Mouse (Mus musculus): ENCODE data around the gene Nkx6-2.
A peak's percentile ranks its signal among the peaks of the same experiment; 100 is the strongest.

Gene Nkx6-2

GRCm38 (mm10) chr7:139582595-139582994 lies at the start of gene Nkx6-2:
Gene Nkx6-2 (minus strand): TSS chr7:139582797.
- no peak for DNase-seq (ENCODE audit: extremely low read depth, low read depth)

DNA sequence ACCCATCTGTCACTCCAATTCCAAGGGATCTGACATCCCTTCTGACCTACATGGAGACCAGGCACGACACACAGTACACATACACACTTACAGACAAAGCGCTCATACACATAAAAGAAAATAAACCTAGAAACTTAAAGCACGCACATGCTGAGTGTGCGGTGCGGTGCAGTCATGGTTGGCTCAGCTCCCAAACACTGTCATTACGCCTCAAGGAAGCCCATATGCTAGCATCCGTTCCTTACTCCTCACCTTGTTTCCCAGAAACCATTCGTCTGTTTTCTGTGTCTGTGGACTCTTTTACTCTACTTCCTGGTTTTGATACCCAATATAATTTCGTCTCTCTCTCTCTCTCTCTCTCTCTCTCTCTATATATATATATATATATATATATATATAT lies 42.6 kb upstream of the Nkx6-2 start:
- no peak for DNase-seq (ENCODE audit: extremely low read depth, low read depth)

- DNase-seq (ENCODE audit: extremely low read depth, low read depth) = no peak
Observed at GRCm38 (mm10) chr7:139622568-139622967, 40.0 kb upstream of the Nkx6-2 start.

- peak; percentile 1 for DNase-seq (ENCODE audit: extremely low read depth, low read depth)
Observed at GRCm38 (mm10) chr7:139615767-139616766, 33.5 kb upstream of the Nkx6-2 start.

- DNase-seq (ENCODE audit: extremely low read depth, low read depth) = peak; percentile 46
Observed at GRCm38 (mm10) chr7:139610328-139610727, 27.7 kb upstream of the Nkx6-2 start.

DNA sequence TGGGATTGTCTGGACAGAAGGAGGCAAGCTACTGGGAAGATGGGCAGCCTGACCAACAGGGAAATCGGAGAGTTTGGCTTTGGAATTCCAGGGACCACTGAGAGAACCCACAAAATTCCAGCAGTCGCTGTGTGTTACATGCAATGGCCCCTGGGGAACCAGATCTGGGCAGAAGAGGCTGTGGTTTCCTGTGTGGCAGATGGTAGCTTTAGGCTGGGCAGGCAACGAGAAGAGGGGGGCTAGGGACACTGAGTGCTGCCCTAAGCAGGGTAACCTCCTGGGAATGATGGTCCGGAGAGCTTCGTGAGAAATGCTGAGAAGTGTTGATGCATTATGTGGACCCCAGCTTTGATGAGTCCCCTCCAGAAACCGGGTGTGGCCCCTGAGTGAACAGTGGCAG lies 13.3 kb upstream of the Nkx6-2 start:
- DNase-seq (ENCODE audit: extremely low read depth, low read depth) = no peak

DNA sequence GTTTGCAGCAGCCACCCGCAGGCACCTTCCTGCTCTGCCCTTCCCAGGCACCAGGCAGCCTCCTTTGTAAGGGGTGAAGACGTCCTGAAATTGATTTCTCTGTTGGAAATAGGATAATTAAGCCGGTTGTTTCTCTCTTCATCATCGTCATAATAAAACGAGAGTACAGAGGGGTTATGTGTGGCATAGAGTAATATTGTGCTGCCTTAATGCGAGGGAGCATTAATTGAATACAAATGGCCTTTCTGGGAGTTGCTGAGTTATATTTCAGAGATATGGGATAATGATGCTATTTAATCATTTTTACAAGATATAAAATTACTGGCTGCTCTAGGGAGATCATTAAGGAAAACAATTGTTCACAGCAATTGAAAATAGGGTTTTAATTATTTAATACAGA lies 12.7 kb upstream of the Nkx6-2 start:
- no peak for DNase-seq (ENCODE audit: extremely low read depth, low read depth)

- DNase-seq (ENCODE audit: extremely low read depth, low read depth) = no peak
Observed at GRCm38 (mm10) chr7:139591311-139591710, 8.7 kb upstream of the Nkx6-2 start.

GRCm38 (mm10) chr7:139590302-139590701 lies 7.7 kb upstream of the Nkx6-2 start:
- DNase-seq (ENCODE audit: extremely low read depth, low read depth) = no peak

- no peak for DNase-seq (ENCODE audit: extremely low read depth, low read depth)
Observed at GRCm38 (mm10) chr7:139587919-139588318, 5.3 kb upstream of the Nkx6-2 start.

DNA sequence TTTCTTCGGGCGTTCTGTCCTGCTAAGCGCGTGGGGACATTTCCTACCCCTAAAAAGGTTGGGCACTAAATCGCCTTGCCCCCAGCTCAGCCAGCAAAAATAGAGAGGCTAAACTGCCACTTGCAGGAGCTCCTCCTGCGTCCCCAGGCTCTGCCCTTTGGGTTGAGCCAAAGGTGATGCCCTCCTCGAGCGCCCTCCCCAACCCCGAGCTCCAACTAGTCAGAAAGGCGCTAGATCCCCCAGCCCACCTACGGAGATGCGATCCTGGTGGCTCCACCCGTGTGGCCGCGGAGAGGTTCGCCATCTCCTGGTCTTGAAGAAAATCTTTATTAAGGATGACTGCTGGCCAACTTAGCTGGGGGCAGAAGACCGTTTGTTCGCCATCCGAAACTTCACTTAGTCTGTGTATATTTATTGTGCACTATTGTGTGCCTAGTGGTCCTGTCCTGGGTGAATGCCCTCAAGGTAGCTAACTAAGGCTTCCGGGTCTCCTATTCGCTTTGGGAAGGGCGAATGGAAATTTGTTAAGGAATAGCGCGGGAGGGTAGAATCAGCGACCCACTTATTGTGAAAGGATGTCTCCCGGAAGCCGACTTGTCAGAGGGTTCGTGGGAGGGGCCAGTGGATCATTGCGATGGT lies 2.7 kb upstream of the Nkx6-2 start:
- DNase-seq (ENCODE audit: extremely low read depth, low read depth) = no peak

DNA sequence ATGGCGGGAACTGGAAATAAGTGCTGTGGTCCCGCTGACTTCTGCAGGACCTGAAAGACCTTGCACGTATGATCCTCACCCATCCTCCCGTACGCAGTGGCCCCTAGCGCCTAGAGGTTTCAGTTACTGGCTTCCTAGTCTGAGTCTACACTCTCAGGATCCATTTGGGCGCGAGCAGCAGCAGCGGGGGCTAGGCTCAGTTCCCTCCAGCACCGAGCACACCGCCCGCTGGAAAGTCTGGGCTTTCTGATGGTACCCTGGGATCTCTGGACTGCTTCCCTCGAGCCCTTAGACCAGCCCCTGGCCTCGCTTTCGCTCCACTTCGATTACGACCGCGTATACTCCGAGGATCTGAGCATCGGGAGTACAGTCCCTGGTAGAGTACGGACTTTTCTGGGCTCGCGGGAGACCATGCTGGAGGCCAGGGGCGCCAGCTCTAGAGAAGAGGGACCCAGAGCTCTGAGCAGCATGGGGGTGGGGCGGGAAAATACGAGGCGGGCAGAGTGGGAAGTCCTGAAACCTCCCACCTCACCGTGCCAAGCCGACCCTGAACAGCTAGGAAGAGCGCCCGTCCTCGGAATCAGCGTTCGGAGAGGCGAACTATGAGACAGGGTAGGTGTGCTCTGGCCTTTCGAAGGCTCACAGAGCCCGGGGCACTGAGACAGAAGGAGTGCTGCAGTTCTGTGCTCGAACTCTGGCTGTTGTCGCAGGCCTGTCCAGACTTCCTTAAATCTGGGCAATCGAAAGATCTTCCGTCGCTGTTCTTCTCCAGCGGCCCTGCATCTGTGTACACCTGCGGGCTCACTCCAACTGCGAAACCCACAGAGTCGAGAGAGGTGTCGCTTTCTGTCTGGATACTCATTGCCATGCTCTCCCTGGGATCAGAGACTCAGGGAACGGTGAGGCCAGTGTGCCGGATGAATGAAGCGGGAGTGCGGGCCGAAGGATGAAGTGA lies 1.9 kb upstream of the Nkx6-2 start:
- DNase-seq (ENCODE audit: extremely low read depth, low read depth) = no peak

- DNase-seq (ENCODE audit: extremely low read depth, low read depth) = no peak
Observed at GRCm38 (mm10) chr7:139583094-139583737, 619 bp upstream of the Nkx6-2 start.

DNA sequence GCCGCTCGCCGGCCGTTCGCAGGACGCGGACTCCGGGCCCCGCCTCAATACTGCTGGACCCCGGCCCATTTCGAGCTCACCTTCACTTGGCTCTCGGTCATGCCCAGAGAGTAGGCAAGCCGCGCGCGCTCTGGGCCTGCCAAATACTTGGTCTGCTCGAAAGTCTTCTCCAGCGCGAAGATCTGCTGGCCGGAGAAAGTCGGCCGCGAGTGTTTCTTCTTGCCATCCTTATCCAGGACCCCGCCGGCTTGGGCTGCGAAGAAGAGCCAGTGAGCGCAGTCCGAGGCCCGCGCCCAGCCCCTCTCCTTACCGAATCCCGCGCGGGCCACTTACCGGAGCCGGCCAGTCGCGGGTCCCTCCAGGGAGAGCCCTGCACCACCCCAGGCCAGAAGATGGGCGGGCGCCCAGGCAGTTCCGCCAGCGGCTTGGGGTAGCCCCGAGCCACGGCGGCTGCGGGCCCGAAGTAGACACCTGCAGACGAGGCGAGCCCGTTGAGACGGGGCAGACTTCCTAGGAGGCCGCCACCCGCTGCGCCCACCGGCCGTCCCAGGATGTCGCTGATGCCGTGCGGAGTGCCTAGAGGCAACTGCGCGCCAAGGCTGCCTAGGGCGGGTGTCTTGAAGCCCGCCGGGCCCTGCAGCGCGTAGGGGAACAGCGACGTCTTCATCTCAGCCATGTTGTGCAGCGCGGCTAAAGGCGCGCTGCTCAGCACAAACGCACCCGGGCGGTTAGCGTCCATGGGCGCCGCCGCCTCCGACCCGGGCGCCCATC lies 611 bp downstream of the Nkx6-2 start:
- no peak for DNase-seq (ENCODE audit: extremely low read depth, low read depth)

- no peak for DNase-seq (ENCODE audit: extremely low read depth, low read depth)
Observed at GRCm38 (mm10) chr7:139580851-139581775, 1.5 kb downstream of the Nkx6-2 start.

DNA sequence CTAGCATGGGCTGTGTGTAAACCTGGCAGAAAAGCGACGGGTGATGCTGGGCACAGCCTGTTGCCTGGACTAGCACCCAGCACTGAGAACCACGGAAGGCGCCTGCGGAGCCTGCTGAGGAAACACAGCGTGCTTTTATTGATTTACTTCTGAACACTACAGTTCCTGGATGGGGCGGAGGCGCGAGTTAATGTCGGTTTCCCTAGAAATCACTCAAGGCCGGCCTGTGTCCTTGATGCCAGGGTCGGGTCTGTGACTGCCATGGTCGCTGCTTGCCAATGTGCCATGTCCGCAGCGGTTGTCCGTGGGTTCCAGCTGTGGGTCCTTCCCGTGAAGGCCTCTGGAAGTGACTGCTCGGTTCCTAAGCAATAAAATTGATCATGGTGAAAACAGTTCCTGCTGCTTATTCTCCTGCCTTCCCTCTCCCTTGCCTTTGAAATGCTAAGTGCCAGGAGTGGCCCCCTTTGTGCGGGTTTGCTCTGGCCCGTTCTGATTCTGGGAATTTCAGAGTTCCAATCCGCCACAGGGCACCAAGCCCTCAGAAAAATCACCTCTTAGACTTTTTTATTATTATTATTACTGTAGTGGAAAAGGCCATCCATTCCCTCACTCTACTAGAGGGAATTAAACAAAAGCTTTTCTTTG lies 3.2 kb downstream of the Nkx6-2 start:
- DNase-seq (ENCODE audit: extremely low read depth, low read depth) = no peak

GRCm38 (mm10) chr7:139576064-139576686 lies 6.4 kb downstream of the Nkx6-2 start:
- peak; percentile 13 for DNase-seq (ENCODE audit: extremely low read depth, low read depth)

DNA sequence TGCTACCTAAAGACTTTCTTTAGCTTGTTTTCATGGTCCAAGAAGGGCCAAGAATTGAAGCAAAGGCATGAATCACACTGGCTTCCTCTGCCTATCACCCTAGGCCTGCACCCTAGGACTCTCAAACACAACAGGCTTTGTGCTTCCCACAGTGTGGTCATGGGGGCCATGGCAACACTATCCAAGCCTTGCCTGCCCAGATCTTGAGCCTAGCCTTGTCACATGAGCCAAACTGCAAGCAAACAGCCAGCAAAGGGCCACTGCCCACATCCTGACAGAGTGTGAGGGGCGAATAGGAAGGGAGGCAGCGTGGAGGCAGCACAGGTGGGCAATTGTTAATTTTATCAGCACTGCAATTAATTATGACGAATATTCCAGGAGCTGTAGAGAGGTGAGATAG lies 9.9 kb downstream of the Nkx6-2 start:
- DNase-seq (ENCODE audit: extremely low read depth, low read depth) = no peak

Measured in MEL-GATA-1-ER (cell line).